Mouse (Mus musculus): ENCODE measurements around the gene Rinl. TPM values are rescaled to one million over a fixed set of nuclear protein-coding genes. Genes with fewer than 3 reads are reported as not detected.

Gene Rinl
- polyA plus RNA-seq, 1 experiment from 2014 or later = 7.0 TPM

DNA sequence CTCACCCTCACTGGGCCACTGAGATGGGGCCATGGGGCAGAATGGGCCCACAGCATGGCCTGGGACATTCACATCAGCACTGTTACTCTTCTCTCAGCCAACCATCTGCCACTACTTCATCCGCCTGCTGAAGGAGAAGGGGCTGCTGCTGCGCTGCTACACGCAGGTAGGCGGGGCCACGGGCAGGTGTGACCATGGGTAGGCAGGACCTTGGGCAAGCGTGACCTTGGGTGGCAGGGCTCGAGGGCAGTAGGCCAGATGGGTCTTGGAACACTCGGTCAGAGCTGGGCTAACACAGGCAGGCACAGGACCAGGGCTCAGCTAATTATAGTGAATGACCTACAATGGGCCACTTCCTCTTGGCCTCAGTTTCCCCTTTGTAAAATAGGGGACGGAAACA, 9.9 kb upstream of the Rinl start:
- Histone ChIP-seq H3K27ac (ENCODE audit: low read length) (no peak overlapping the region), H3K4me3 (ENCODE audit: low read length) (no peak overlapping the region), H3K9ac (replicated peaks; ENCODE audit: low read length) (no peak overlapping the region), H3K4me1 (ENCODE audit: insufficient read depth, low read length) (0 out of 2 replicates have a peak, but pooled peaks cover 3% of the 10 kb centered on the region), H3K36me3 (ENCODE audit: insufficient read depth, low read length) (no peaks in the 10 kb centered on the region), H3K27me3 (ENCODE audit: insufficient read depth, low read length) (no peaks in the 10 kb centered on the region), H3K4me2 (replicated peaks; ENCODE audit: low read depth, low read length) (no peak overlapping the region), H3K9me3 (ENCODE audit: low read length) (no peaks in the 10 kb centered on the region)
- 85% methylated on average over 9 of the region's 9 CpGs for WGBS
- ATAC-seq (ENCODE audit: low FRiP score, low TSS enrichment) = no peak

DNA sequence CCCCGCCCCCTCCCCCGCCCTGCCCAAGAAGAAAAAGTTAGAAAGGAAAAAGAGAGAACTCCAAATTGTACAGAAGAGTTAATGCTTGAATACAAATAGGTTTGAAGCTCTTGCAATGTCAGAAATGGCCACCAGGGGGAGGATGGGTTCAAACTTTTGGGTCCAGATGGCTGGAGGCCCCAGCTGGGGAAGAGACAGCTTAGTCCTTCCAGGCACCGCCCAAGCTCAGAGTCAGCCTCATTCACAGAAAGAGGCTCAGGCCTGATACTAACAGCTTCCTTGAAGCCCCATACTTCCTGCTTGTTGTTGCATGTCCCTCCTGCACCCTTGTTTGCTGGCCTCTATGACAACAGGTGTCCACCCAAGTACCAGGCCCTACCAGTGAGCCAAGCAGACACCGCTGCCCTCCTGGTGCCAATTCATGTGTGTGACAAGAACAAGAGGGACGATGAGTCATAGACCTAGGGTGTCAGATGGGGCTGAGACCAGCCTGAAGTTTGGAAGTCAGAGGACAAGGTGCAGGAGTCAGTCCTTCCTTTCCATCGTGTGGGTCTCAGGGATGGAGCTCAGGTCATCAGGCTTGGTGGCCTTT, 8.6 kb upstream of the Rinl start:
- WGBS = 46% methylated on average over 6 of the region's 6 CpGs
- Histone ChIP-seq H3K27ac (ENCODE audit: low read length) (no peak overlapping the region), H3K27me3 (ENCODE audit: insufficient read depth, low read length) (no peaks in the 10 kb centered on the region), H3K4me3 (ENCODE audit: low read length) (no peak overlapping the region), H3K4me1 (ENCODE audit: insufficient read depth, low read length) (0 out of 2 replicates have a peak, but pooled peaks cover 3% of the 10 kb centered on the region), H3K4me2 (replicated peaks; ENCODE audit: low read depth, low read length) (no peak overlapping the region), H3K36me3 (ENCODE audit: insufficient read depth, low read length) (no peaks in the 10 kb centered on the region), H3K9me3 (ENCODE audit: low read length) (no peaks in the 10 kb centered on the region), H3K9ac (replicated peaks; ENCODE audit: low read length) (no peak overlapping the region)
- ATAC-seq (ENCODE audit: low FRiP score, low TSS enrichment) = peak; percentile 77

DNA sequence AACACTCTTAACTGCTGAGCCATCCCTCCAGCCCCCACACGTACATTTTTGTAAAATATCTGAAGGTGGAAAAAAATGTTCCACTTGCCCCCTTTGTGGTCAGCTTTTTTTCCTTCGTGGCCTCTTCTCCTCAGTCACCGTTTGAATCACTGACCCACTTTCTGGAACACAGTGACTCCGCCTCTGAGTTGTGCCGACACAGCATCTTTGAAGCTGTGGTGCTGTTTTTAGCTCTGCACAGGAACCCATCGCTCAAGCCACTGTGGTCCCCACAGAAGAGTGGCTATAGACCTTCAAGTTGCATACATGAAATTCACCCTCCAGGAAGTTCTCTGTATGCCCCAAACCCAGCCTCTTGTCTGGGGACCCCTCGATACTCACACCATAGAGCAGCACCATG, 7.9 kb upstream of the Rinl start:
- Histone ChIP-seq H3K36me3 (ENCODE audit: insufficient read depth, low read length) (no peaks in the 10 kb centered on the region), H3K9ac (replicated peaks; ENCODE audit: low read length) (no peak overlapping the region), H3K4me2 (replicated peaks; ENCODE audit: low read depth, low read length) (no peak overlapping the region), H3K4me1 (ENCODE audit: insufficient read depth, low read length) (0 out of 2 replicates have a peak, but pooled peaks cover 3% of the 10 kb centered on the region), H3K9me3 (ENCODE audit: low read length) (no peaks in the 10 kb centered on the region), H3K4me3 (ENCODE audit: low read length) (no peak overlapping the region), H3K27me3 (ENCODE audit: insufficient read depth, low read length) (no peaks in the 10 kb centered on the region), H3K27ac (ENCODE audit: low read length) (no peak overlapping the region)
- 68% methylated on average over 7 of the region's 7 CpGs for WGBS
- no peak for ATAC-seq (ENCODE audit: low FRiP score, low TSS enrichment)

DNA sequence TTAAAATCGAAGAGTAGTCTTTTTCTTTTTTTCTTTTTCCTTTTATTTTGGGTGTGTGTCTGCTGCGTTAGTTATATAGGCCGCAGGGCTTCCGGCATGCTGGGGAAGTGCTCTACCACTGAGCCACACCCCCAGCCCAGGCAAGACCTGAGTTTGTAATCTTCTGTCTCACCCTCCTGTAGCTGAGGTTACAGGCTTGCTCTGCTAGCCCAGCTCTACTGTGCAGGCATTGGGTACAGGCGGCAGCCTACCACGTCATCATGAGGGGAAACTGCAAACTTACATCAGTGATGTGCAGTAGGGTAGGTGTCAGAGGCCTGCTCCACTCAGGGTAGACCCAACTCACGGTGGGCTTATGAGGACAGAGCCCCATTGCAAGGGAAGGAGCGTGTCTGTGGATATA, 7.5 kb upstream of the Rinl start:
- no peak overlapping the region for H3K4me3 ChIP-seq (ENCODE audit: low read length)
- ATAC-seq (ENCODE audit: low FRiP score, low TSS enrichment) = no peak
- no peak overlapping the region for H3K27ac ChIP-seq (ENCODE audit: low read length)
- H3K4me1 ChIP-seq (ENCODE audit: insufficient read depth, low read length) = 0 out of 2 replicates have a peak, but pooled peaks cover 3% of the 10 kb centered on the region
- no peak overlapping the region for H3K4me2 ChIP-seq (replicated peaks; ENCODE audit: low read depth, low read length)
- H3K9me3 ChIP-seq (ENCODE audit: low read length) = no peaks in the 10 kb centered on the region
- WGBS = 93% methylated on average over 8 of the region's 8 CpGs
- no peak overlapping the region for H3K9ac ChIP-seq (replicated peaks; ENCODE audit: low read length)
- H3K36me3 ChIP-seq (ENCODE audit: insufficient read depth, low read length) = peaks cover 3% of the 10 kb centered on the region; the same call in 1 of the 2 replicates
- no peaks in the 10 kb centered on the region for H3K27me3 ChIP-seq (ENCODE audit: insufficient read depth, low read length)

DNA sequence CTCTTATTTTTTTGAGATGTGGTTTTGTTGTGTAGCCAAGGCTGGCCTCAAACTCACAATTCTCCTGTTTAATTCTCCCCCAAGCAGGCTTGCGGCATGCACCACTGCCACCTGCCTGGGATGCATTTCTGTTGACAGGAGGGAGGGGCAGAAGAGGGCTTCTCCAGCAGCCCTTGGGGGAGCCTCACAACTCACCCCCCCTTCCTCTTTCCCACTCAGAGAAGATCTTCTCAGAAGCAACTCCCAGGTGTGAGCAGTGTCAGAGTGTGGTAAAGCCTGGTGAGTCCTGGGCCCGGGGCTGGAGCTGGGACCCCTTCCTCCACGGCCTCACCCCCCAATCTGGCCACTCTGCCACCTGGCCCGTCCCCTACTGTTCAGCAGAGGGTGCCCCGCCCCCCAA, 3.6 kb upstream of the Rinl start:
- no peak for ATAC-seq (ENCODE audit: low FRiP score, low TSS enrichment)
- Histone ChIP-seq H3K27me3 (ENCODE audit: insufficient read depth, low read length) (no peaks in the 10 kb centered on the region), H3K27ac (ENCODE audit: low read length) (no peak overlapping the region), H3K4me1 (ENCODE audit: insufficient read depth, low read length) (peaks cover 10% of the 10 kb centered on the region), H3K36me3 (ENCODE audit: insufficient read depth, low read length) (peaks cover 5% of the 10 kb centered on the region; the same call in 1 of the 2 replicates), H3K9ac (replicated peaks; ENCODE audit: low read length) (no peak overlapping the region), H3K9me3 (ENCODE audit: low read length) (no peaks in the 10 kb centered on the region), H3K4me2 (replicated peaks; ENCODE audit: low read depth, low read length) (no peak overlapping the region), H3K4me3 (ENCODE audit: low read length) (no peak overlapping the region)
- 79% methylated on average over 5 of the region's 5 CpGs for WGBS

DNA sequence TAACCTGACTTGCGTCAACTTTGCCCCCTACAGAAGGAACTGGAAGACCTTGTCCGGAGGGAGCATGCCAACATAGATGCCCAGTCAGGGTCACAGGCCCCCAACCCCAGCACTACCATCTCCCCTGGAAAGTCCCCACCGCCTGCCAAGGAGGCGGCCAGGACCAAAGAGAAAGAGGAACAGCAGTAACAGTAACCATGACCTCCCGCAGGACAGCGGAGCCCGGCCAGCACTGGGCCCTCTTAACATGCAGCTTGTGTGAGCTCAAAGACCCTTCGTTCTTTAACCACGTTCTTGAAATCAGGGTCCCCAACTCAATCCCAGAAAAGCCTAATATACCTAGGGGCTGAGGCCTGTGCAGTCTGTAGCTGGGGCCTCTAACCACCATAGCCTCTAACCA, 885 bp upstream of the Rinl start:
- ATAC-seq (ENCODE audit: low FRiP score, low TSS enrichment) = no peak
- Histone ChIP-seq H3K4me2 (replicated peaks; ENCODE audit: low read depth, low read length) (no peak overlapping the region), H3K9ac (replicated peaks; ENCODE audit: low read length) (no peak overlapping the region), H3K27me3 (ENCODE audit: insufficient read depth, low read length) (no peaks in the 10 kb centered on the region), H3K36me3 (ENCODE audit: insufficient read depth, low read length) (peaks cover 5% of the 10 kb centered on the region; the same call in 1 of the 2 replicates), H3K27ac (ENCODE audit: low read length) (no peak overlapping the region), H3K4me3 (ENCODE audit: low read length) (no peak overlapping the region), H3K4me1 (ENCODE audit: insufficient read depth, low read length) (peaks cover 8% of the 10 kb centered on the region), H3K9me3 (ENCODE audit: low read length) (no peaks in the 10 kb centered on the region)
- WGBS = 92% methylated on average over 9 of the region's 9 CpGs

DNA sequence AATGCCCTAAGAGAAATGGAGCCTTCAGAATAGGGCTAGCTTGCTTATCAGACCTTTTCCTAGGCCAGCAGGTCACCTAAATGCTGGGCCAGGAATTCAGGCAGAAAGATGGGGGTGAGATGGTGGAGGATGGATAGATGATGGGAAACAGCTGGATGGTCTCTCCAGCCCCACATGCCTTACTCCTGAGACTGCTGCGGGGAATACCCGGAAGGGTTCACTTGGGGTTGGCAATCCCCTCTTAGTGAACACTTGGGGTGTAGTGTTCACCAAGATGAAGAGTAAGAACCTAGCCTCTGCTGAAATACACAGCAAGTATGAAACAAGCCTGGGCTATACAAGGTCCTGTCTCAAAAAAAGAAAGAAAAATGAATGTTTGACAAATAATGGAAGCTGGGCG, 466 bp downstream of the Rinl start:
- Histone ChIP-seq H3K4me3 (ENCODE audit: low read length) (no peak overlapping the region), H3K9me3 (ENCODE audit: low read length) (no peaks in the 10 kb centered on the region), H3K9ac (replicated peaks; ENCODE audit: low read length) (no peak overlapping the region), H3K27ac (ENCODE audit: low read length) (peak overlapping the region; percentile 31; the same call in 1 of the 2 replicates), H3K27me3 (ENCODE audit: insufficient read depth, low read length) (no peaks in the 10 kb centered on the region), H3K4me2 (replicated peaks; ENCODE audit: low read depth, low read length) (no peak overlapping the region), H3K36me3 (ENCODE audit: insufficient read depth, low read length) (peaks cover 5% of the 10 kb centered on the region; the same call in 1 of the 2 replicates), H3K4me1 (ENCODE audit: insufficient read depth, low read length) (peaks cover 8% of the 10 kb centered on the region)
- WGBS = 49% methylated on average over 3 of the region's 3 CpGs
- no peak for ATAC-seq (ENCODE audit: low FRiP score, low TSS enrichment)

DNA sequence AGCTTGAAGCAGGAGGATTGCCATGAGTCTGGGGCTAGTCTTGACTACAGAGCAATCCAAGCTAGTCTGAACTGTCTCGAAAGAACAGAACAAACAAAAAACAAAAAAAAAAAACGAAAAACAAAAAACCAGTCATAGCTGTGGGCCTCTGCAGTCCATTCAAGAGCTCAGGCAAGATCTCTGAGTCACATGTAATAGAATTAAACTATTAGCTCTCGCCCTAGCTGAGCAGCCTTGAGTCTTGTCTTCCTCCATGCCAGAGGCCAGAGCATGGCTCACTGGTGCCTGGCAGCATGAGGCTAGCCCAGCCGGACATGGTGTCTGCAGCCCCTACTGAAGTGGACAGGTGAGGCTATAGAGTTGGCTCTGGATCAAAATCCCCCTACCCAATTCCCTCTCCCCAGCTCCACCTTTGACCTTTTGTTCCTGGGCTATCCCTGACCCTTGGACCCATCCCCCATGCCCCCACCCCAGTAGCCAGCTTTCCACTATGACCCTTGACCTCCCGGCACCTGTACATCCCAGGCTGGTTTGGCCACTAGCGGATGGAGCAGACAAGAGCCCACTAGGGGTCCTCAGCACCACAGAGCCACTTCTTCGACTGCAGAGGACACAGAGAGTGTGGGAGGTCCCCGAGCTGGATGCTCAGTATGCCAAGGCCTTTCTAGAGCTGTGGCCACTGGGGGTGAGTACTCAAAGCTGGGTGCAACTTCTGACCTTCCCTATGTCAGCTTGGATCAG, 1.5 kb downstream of the Rinl start:
- Histone ChIP-seq H3K9me3 (ENCODE audit: low read length) (no peaks in the 10 kb centered on the region), H3K9ac (replicated peaks; ENCODE audit: low read length) (no peak overlapping the region), H3K4me3 (ENCODE audit: low read length) (no peak overlapping the region), H3K4me2 (replicated peaks; ENCODE audit: low read depth, low read length) (no peak overlapping the region), H3K4me1 (ENCODE audit: insufficient read depth, low read length) (peaks cover 8% of the 10 kb centered on the region), H3K27ac (ENCODE audit: low read length) (0 out of 2 replicates have a peak overlapping the region, but pooled peaks have one; percentile 11), H3K36me3 (ENCODE audit: insufficient read depth, low read length) (peaks cover 5% of the 10 kb centered on the region; the same call in 1 of the 2 replicates), H3K27me3 (ENCODE audit: insufficient read depth, low read length) (no peaks in the 10 kb centered on the region)
- 55% methylated on average over 8 of the region's 8 CpGs for WGBS
- ATAC-seq (ENCODE audit: low FRiP score, low TSS enrichment) = peak; percentile 52; the same call in 1 of the 2 replicates

DNA sequence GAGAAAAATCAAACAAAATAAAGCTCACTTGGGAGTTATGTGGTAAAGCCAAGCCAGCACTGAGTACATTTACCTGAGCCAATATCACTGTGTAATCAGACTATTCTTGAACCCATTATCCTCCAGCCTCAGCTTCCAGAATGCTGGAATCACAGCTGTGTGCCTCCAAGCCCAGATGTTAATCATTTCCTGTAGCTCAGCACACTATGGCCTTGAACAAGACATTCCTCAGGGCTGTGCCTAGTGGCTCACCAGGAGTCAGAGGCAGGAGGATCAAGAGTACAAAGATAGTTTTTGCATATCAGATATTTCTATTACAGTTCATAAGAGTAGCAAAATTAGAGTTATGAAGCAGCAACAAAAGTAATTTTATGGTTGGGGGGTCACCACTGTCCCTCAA, 2.9 kb downstream of the Rinl start:
- no peak overlapping the region for H3K9ac ChIP-seq (replicated peaks; ENCODE audit: low read length)
- no peak overlapping the region for H3K4me3 ChIP-seq (ENCODE audit: low read length)

More for the DNA sequence above, 2.9 kb downstream of the Rinl start:
- no peak overlapping the region for H3K4me2 ChIP-seq (replicated peaks; ENCODE audit: low read depth, low read length)
- H3K27ac ChIP-seq (ENCODE audit: low read length) = no peak overlapping the region
- no peaks in the 10 kb centered on the region for H3K9me3 ChIP-seq (ENCODE audit: low read length)
- no peaks in the 10 kb centered on the region for H3K27me3 ChIP-seq (ENCODE audit: insufficient read depth, low read length)
- ATAC-seq (ENCODE audit: low FRiP score, low TSS enrichment) = no peak
- peaks cover 14% of the 10 kb centered on the region for H3K4me1 ChIP-seq (ENCODE audit: insufficient read depth, low read length)
- no peaks in the 10 kb centered on the region for H3K36me3 ChIP-seq (ENCODE audit: insufficient read depth, low read length)

Measured in kidney, embryonic 16.5 days (tissue).